Mouse (Mus musculus) retina, postnatal 7 days (tissue): ENCODE results near the gene Scn3b.

Experiments used
- DNase-seq: peaks from one replicate; pipeline ENCODE4 v3.0.0-alpha.2; 2012; ENCODE audit warnings: low read depth, low spot score

Scn3b gene

GRCm38 (mm10) chr9:40316865-40317660, 48.0 kb downstream of the Scn3b start:
- DNase-seq: no peak

- DNase-seq: no peak
Measured at GRCm38 (mm10) chr9:40317735-40318134, 48.7 kb downstream of the Scn3b start.

DNA sequence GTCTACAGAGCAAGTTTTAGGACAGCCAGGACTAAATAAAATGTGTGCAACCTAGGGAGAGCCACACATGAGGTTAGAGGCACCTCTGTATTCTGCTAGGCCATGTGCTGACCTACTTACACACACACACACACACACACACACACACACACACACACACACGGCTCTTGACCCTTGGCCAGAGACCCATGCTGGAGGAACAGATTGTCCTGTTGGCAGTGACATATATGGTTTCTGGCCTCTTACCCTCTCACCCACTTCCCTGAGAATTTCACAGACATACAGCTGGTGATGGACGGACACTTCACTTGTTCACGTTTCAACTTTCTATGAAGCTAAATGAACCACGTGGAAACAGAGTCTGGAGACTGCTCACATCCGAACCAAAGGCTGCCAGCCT, 49.8 kb downstream of the Scn3b start:
- DNase-seq: no peak

DNA sequence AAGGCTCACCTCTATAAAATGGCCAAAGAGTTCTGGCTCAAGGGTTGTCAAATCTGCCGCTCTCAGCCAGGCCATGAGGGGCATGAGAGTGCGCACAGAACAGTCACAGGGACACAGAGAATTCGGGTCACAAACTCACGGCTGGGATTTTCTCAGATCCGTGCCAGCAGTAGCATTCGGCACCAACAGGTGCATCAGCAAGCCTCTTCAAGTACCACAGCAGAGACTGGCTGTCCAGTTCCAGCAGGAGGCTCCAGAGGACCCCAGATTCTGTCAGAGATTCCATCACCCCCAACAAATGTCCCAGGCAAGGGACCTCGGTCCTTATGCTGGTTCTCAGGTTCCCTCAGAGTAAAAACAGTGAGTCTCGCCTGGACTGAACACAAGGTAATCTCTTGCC, 51.4 kb downstream of the Scn3b start:
- DNase-seq: no peak

DNA sequence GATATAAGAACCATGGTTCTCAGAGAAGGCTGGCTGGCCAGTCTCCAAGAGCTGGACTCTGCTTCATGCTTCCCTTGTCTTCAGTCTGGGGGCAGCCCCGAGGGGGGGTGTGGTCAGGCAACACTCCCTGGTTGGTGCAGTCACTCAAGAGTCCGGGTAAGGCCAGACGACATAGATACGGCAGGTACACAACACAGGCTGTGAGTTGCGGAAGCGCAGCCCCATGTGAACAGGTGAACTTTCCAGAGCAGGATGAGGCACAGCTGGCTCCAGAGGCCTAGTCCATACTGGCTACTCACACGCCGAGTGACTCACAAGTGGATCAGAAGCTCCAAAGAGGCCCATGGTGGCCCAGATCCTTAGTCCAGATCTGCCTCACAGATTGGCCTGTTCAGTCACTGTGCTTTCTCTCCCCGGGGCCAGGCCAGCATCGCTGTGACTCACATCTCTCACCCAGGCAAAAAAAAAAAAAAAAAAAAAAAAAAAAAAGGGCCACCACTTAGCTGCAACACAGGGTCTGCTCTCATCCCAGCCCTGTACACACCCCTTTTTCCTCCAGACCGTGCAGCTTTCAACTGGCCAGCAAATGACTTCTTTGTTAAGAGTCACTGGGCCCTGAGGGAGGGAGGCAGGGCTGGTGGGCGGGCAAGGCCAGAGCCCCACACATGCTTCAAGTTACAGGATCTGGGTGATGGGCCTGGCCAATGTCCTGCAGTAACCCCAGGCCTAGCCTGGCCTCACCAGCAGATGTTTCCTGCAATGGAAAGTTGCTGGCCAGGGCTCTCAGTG, 52.1 kb downstream of the Scn3b start:
- no peak for DNase-seq

- DNase-seq: no peak
Measured at GRCm38 (mm10) chr9:40321668-40322003, 52.6 kb downstream of the Scn3b start.

DNA sequence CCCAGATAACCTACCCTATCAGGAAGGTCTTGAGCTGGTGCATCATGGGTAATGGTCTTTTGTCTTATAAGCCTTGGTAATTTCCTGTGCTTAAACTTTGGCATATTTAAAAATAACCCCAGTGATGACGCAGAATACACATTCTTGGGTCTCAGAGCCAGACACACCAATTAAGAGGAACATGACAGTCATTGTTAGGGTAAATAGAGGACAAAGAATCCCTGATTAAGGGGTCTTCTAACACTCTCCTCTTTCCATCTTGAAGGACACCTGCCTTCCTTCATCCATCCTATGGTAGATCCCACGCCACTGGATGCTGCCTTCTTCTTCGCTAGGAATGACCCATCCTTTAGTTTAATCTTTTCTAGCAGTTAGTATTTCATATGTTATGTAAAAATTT, 53.4 kb downstream of the Scn3b start:
- DNase-seq: no peak

GRCm38 (mm10) chr9:40323171-40323570, 54.2 kb downstream of the Scn3b start:
- DNase-seq: no peak

GRCm38 (mm10) chr9:40323773-40324172, 54.8 kb downstream of the Scn3b start:
- no peak for DNase-seq

- no peak for DNase-seq
Measured at GRCm38 (mm10) chr9:40324232-40324792, 55.3 kb downstream of the Scn3b start.

- no peak for DNase-seq
Measured at GRCm38 (mm10) chr9:40324826-40325225, 55.8 kb downstream of the Scn3b start.

GRCm38 (mm10) chr9:40326260-40326915, 57.4 kb downstream of the Scn3b start:
- no peak for DNase-seq

GRCm38 (mm10) chr9:40330609-40331382, 61.8 kb downstream of the Scn3b start:
- DNase-seq: peak; percentile 81

- DNase-seq: no peak
Measured at GRCm38 (mm10) chr9:40331411-40332286, 62.6 kb downstream of the Scn3b start.

DNA sequence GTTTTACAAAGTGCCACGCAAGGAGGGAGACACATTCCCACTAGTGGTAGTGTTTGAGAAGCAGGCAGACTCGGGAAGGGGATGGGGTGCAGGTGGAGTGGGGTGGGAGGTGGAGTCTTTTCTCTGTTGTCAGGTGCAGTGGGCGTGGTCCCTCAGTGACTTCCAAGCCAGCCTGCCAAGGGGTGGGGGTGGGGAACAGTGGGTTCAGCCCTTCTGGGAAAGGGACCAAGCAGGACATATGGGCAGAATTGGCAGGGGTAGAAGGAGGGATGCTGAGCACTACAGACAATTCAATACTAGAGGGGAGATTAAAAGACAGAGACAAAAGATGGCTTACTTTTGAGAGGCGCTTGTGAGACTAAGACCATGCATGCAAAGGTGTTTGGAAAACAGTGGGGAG, 63.3 kb downstream of the Scn3b start:
- DNase-seq: no peak

GRCm38 (mm10) chr9:40332731-40333648, 64.0 kb downstream of the Scn3b start:
- DNase-seq: no peak

DNA sequence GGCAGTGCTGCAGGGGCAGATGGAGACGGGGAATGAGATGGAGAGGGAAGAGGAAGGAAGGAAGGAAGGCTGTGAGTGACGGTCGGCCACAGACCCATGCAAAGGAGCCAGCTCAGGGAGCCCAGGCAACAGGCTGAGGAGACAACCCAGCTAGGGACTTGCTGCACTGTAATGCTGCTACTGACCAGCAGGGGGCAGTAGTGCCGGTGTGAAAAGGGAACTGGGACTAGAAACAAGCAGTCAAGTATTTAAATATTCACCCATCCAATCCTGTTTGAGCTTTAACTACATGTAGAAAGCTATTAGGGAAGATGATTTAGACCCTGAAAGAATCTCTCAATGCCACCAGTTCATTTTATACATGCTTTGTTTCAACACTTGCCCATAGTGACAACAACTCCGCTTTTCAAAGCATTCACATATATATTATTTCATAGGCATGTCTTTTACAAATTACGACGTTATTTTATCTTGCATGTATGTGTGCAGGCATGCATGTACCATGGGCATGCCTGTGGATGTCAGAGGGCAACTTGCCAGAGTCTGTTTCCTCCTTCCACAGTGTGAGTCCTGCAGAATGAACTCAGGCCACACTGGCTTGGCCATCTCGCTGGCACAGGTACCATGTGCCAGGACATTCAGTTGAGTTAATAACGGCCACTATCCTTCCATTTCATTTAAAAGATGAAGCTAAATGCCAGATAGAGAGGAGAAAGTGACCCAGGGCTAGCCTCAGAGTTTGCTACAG, 64.8 kb downstream of the Scn3b start:
- peak; percentile 65 for DNase-seq

DNA sequence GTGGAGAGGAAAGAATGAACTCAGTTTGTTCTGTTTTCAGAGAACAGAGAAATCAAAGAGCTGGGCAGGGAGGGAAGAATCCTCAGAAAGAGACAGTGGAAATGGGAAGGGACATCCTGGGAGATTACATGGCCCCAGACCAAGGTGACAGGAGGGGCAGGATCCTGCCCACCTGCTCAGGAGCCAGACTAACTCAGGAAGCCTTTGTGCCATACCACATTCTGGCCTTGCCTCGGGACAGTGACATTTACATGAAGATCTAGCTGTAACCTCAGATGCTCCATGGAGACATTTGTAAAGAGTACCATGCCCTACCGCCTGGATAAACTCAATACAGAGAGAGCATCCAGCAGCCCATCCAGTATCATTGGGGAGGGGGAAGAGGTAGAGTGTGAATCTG, 65.6 kb downstream of the Scn3b start:
- no peak for DNase-seq

GRCm38 (mm10) chr9:40336701-40337100, 67.7 kb downstream of the Scn3b start:
- no peak for DNase-seq
